Mouse (Mus musculus) liver (tissue): ENCODE results near the gene Gm21974.
"Not testable (repeated sequence)": the region's sequence is repeated elsewhere in the genome, so short reads cannot be mapped to it uniquely, and the experiment has no call there.

ENCODE experiments used
- DNase-seq: peaks from one replicate; pipeline ENCODE4 v3.0.0-alpha.2; 2020; ENCODE audit warnings: mixed read lengths

Gene Gm21974

GRCm38 (mm10) chr7:127912938-127913337 is 17.7 kb upstream of the Gm21974 start:
- no peak for DNase-seq

- peak; percentile 93 for DNase-seq
These were observed 17.1 kb upstream of the Gm21974 start, which contains the start of gene Kat8 for GRCm38 (mm10) chr7:127912190-127912871. TSS of gene Kat8 (plus strand) at chr7:127912516.

GRCm38 (mm10) chr7:127908656-127909055 is 13.4 kb upstream of the Gm21974 start:
- no peak for DNase-seq

GRCm38 (mm10) chr7:127907939-127908338 is 12.7 kb upstream of the Gm21974 start:
- DNase-seq, result no peak

- DNase-seq, result peak; percentile 82
These were observed 8.9 kb upstream of the Gm21974 start, which contains the start of gene Bckdk for GRCm38 (mm10) chr7:127903971-127904796. TSS of gene Bckdk (plus strand) at chr7:127904082.

- no peak for DNase-seq
These were observed 6.5 kb upstream of the Gm21974 start for GRCm38 (mm10) chr7:127901772-127902171.

- peak; percentile 32 for DNase-seq
These were observed 4.7 kb upstream of the Gm21974 start for GRCm38 (mm10) chr7:127899997-127900396.

- peak; percentile 81 for DNase-seq
These were observed 3.1 kb upstream of the Gm21974 start for GRCm38 (mm10) chr7:127898179-127898956.

- no peak for DNase-seq
These were observed 2.3 kb upstream of the Gm21974 start for GRCm38 (mm10) chr7:127897542-127897941.

- DNase-seq, result peak; percentile 82
These were observed 1.1 kb upstream of the Gm21974 start for GRCm38 (mm10) chr7:127896384-127896783.

- DNase-seq, result not testable (repeated sequence)
These were observed 637 bp upstream of the Gm21974 start for GRCm38 (mm10) chr7:127895891-127896290.

- no peak for DNase-seq
These were observed 774 bp downstream of the Gm21974 start for GRCm38 (mm10) chr7:127894480-127894879.

- DNase-seq, result no peak
These were observed 4.5 kb downstream of the Gm21974 start, which contains the start of gene Prss53 for GRCm38 (mm10) chr7:127890798-127891197. TSS of gene Prss53 (minus strand) at chr7:127890970.

GRCm38 (mm10) chr7:127888821-127889220 is 6.4 kb downstream of the Gm21974 start:
- DNase-seq, result no peak

GRCm38 (mm10) chr7:127887781-127888180 is 7.5 kb downstream of the Gm21974 start:
- DNase-seq, result no peak

GRCm38 (mm10) chr7:127887191-127887590 is 8.1 kb downstream of the Gm21974 start:
- DNase-seq, result no peak

GRCm38 (mm10) chr7:127886551-127886950 is 8.7 kb downstream of the Gm21974 start:
- no peak for DNase-seq

- DNase-seq, result no peak
These were observed 9.3 kb downstream of the Gm21974 start for GRCm38 (mm10) chr7:127885951-127886350.

- DNase-seq, result no peak
These were observed 14.8 kb downstream of the Gm21974 start for GRCm38 (mm10) chr7:127880431-127880830.

GRCm38 (mm10) chr7:127879301-127879700 is 16.0 kb downstream of the Gm21974 start:
- DNase-seq, result no peak

GRCm38 (mm10) chr7:127876467-127877348 is 18.5 kb downstream of the Gm21974 start, which contains the start of gene Zfp668:
TSS of gene Zfp668 (minus strand) at chr7:127876828.
- peak; percentile 91 for DNase-seq

- DNase-seq, result peak; percentile 89
These were observed 19.2 kb downstream of the Gm21974 start, which contains the start of gene Zfp646 for GRCm38 (mm10) chr7:127876041-127876466. TSS of gene Zfp646 (plus strand) at chr7:127876221.
